Mouse (Mus musculus): ENCODE measurements around the gene Clk4.

Clk4 gene

GRCm38 (mm10) chr11:51261680-51262219 is at the start of gene Clk4:
Gene Clk4, plus strand, starts transcription at chr11:51261730.
- in situ Hi-C loops (cut with MseI, MboI) = no loop called here

DNA sequence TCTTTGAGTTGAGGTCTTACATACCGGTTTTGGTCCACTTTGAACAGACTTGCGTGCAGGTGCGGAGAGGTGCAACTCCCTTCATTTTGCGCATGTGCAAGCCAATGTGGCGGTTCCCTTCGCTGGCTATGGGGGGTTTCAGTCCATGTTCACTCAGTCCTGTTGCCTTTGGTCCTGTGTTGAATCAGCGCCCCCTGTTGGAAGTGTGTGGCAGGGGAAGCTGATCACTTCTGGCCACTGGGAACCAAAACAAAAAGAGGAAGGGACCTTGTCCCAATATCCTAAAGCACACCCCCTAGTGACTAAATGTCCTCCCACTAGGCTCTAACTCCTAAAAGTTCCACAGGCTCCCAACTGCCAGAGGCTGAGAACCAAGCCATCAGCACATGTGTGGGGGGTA is 47.5 kb upstream of the Clk4 start:
- in situ Hi-C loops (cut with MseI, MboI) = no loop called here

- in situ Hi-C loops (cut with MseI, MboI) = no loop called here
These were observed 42.0 kb upstream of the Clk4 start for GRCm38 (mm10) chr11:51219396-51219980.

DNA sequence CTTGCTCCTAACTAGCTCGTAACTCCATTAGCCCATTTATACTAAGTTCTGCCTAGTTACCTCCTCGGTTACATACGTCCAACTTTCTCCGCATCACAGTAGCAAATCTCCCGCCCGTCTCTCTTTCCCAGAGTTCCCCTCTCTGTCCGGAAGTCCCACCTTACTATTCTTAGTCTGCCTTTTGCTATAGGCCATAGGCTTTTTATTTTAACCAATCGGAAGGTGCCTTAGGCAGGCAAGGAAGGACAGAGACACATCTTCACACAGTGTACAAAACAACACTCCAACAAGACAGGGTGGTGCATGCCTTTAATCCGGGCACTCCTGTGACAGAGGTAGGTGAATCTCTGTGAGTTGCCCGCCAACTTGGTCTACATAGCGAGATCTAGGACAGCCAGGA is 41.2 kb upstream of the Clk4 start, which contains the start of gene Gm12569:
TSS of gene Gm12569 (plus strand) at position 166 of the 400 bp plus-strand sequence.
- in situ Hi-C loops (cut with MseI, MboI) = no loop called here

- in situ Hi-C loops (cut with MseI, MboI) = no loop called here
These were observed 34.4 kb upstream of the Clk4 start for GRCm38 (mm10) chr11:51227104-51227503.

GRCm38 (mm10) chr11:51234626-51235025 is 26.9 kb upstream of the Clk4 start:
- in situ Hi-C loops (cut with MseI, MboI) = no loop called here

DNA sequence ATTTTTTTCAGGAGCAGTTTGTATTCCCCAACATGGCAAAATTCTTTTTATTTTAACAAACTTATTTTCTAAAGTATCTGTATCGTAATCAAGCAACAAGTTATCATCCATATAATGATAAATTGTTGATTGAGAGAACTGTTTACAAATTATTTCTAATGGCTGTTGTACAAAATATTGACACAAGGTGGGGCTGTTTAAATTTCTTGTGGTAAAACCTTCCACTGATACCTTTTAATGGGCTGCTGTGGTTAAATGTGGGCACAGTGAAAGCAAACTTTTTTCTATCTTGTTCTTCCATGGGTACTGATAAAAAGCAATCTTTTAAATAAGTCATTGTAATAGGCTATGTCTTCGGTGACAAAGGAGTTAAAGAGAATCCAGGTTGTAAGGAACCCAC is 18.6 kb upstream of the Clk4 start:
- in situ Hi-C loops (cut with MseI, MboI) = no loop called here

GRCm38 (mm10) chr11:51257006-51257405 is 4.5 kb upstream of the Clk4 start:
- in situ Hi-C loops (cut with MseI, MboI) = no loop called here

DNA sequence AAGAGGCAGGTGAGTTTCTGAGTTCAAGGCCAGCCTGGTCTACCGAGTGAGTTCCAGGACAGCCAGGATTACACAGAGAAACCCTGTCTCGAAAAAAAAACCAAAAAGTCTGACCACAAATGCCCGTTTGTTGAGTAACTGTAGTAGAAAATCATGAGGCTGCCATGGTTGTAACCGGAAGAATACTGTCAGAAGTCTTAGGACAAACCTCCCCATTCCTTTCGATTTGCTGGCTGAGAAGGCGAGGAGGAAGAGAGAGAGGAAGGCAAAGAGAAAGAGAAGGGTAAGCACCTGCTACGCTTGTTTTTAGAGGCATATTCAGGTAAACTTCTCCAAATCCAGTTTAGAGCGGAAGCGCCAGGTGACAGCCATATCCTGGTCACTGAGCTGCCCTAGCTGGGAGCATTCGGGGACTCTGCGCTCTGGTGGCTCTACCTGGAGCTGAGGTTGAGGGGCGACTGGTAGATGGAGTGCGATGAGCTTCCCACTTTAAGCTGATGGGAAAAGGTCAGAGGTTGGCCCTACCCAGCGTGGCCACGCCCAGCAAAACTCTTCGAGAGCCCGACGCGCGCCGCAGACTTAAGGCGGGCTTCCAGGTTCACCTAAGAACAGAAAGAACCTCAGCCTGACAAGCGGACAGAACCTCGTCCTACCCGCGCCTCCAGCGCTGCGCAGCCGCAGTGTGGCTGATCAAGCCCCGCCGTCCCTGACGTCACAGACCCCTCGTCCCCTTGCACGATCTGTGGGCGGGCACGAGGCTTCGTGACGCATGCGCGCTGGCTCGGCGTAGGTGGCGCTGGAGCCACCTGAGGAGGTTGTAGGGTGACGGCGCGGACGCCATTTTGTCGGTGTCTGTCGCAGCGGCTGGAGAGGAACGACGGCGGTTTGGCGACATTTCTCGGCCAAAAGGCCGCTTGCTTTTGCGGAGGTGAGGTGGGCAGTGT is 1.1 kb downstream of the Clk4 start, which contains the start of gene BC049762:
TSS of gene BC049762 (minus strand) at position 705 of the 944 bp plus-strand sequence.
- in situ Hi-C loops (cut with MseI, MboI) = no loop called here

- in situ Hi-C loops (cut with MseI, MboI) = no loop called here
These were observed 1.8 kb downstream of the Clk4 start for GRCm38 (mm10) chr11:51263286-51263831.

GRCm38 (mm10) chr11:51264352-51264751 is 2.8 kb downstream of the Clk4 start:
- in situ Hi-C loops (cut with MseI, MboI) = no loop called here

GRCm38 (mm10) chr11:51265326-51265725 is 3.8 kb downstream of the Clk4 start:
- in situ Hi-C loops (cut with MseI, MboI) = no loop called here

DNA sequence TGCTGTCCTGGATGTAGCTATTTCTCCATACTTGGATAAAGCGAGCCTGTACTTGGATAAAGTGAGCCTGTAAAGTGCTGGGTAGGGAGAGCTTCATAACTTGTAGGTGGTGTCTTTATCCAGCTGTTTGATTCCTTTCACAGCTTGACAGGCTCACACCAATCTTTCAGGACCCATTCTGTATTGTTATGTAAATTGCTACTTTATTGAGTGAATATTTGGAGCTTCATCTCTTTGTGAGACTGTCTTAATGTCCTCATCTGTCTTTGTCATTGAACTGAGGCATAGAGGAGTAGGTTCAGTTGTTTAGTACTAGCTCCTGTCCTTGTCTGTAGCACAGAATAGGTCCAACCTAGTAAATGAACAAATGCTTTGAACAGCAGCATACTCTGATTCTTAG is 12.9 kb downstream of the Clk4 start:
- in situ Hi-C loops (cut with MseI, MboI) = no loop called here

DNA sequence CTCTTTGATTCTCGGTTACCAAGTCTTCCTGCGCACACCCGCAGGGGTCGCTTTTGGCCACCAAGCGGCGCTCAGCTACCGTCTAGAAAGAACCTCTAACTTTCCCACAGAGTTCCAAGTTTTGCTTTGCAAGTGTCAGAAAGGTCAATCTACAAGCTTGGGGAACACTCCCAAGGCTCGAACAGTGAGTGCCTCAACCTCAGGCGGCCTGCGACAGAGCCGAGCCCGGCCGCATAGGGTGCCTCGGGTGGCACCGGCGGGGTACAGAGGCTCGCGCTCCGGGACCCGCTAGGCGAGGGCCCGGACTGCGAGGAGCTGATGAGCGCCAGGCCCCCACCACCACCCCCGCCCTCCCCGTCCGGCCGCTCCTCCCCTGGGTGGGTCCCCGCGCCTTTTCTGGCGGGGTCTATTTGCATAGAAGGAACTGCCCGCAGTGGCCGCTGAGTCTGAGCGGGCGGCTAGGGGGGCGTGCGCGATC is 28.1 kb downstream of the Clk4 start, which contains the start of gene Col23a1:
TSS of gene Col23a1 (plus strand) at position 357 of the 478 bp plus-strand sequence.
- in situ Hi-C loops (cut with MseI, MboI) = loop anchor here (5.0 kb wide), 1 partner anchor 243 kb away; no protein-coding TSS in a partner anchor

DNA sequence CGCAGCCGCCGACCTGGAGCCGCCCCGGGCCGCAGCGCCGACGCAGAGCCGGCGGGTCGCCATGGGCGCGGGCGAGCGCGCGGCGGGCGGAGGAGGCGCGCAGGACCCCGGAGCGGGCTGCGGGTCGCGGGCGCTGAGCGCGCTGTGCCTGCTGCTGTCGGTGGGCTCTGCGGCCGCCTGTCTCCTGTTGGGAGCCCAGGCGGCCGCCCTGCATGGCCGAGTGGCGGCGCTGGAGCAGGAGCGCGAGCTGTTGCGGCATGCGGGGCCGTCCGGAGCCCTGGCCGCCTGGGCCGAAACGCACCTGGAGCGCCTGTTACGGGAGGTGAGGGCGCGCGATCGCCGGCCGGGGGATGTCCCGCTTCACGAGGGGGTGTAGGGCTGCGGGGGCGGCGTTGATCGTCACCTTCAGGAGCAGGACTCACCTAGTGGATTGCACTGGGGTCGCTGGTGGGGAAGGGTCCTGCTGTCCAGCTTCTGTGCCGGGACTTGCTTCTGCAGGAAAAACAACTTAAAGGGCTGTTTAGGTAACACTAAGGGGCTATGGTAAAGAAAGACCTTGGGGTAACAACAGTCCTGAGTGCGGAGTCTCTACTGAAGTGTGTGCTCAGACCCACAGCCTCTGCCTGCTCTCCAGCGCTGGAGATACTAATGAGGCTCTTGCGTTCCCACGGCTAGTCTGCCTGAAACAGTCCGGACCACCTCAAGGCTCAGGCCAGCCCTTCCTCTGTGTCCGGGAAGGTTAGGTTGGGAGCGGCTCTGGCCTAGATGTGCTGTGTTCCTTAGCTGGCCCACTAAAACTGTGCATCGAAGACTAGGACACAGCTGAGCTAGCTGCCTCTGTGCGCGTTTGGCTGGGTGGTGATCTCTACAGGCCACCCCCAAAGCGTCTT is 28.8 kb downstream of the Clk4 start:
- in situ Hi-C loops (cut with MseI, MboI) = loop anchor here (5.0 kb wide), 1 partner anchor 242 kb away; no protein-coding TSS in a partner anchor

DNA sequence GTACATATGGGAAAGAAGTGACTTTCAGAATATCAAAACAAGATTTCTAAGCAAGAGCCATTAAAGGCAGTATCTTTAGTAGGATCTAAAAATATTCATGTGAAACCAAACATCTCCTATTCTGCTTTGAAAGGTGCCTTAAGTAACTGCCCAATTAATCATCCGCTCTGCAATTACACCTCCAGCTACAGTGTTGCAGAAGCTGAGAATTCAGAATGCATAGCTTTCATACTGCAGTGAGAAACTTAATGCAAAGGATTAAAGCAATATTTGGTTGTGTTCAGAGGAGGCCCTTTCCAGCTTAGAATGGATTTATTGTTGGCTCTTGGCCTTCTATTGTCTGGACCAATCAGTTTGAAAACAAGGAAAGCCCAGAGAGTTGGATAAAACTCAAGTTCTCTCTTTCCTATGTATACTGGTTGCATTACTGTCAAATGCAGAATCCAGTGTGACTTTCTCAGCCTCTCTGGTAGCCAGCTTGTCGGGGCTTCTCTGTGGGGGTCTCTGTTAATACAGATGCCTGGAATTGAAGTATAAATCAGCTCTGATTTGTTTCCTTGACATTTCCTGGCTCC is 32.5 kb downstream of the Clk4 start:
- in situ Hi-C loops (cut with MseI, MboI) = loop anchor here (5.0 kb wide), 1 partner anchor 238 kb away; no protein-coding TSS in a partner anchor

- in situ Hi-C loops (cut with MseI, MboI) = no loop called here
These were observed 34.2 kb downstream of the Clk4 start for GRCm38 (mm10) chr11:51295742-51296141.

- in situ Hi-C loops (cut with MseI, MboI) = no loop called here
These were observed 37.2 kb downstream of the Clk4 start for GRCm38 (mm10) chr11:51298691-51299090.

DNA sequence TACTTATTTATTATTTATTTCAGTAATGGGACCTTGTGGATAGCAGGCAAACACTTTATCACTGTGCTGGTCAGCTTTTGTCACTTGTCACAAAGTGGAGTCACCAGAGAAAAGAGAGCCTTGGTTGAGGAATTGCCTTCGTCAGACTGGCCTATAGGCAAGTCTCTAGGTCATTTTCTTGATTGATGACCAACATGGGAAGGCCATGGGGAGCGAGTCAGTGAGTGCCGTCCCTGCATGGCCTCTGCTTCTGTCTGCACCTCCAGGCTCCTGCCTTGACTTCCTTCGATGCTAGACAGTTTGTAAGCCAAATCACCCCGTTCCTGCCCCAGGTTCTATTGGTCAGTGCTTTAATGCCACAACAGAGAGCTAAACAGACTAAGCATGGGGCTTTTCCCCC is 40.9 kb downstream of the Clk4 start:
- in situ Hi-C loops (cut with MseI, MboI) = no loop called here

GRCm38 (mm10) chr11:51303981-51304553 is 42.5 kb downstream of the Clk4 start:
- in situ Hi-C loops (cut with MseI, MboI) = no loop called here

Measured in mouse trophoblast stem cell (cell line).